Mouse (Mus musculus) ES-E14 (cell line): ENCODE measurements around the gene Spsb1. TPM values are rescaled to one million over a fixed set of nuclear protein-coding genes. Genes with fewer than 3 reads are reported as not detected.

ENCODE experiments used
- DNase-seq: peaks from one replicate; pipeline ENCODE4 v3.0.0-alpha.2; 2013; ENCODE audit warnings: low read depth, low spot score
- H3K27ac ChIP-seq: 2 replicates; pipeline ENCODE4 v1.5.1; 2012; ENCODE audit warnings: low read depth, mild to moderate bottlenecking, low read length, moderate library complexity, mixed read lengths; ENCODE audit not compliant: poor library complexity, insufficient read depth, severe bottlenecking
- H3K36me3 ChIP-seq: 2 replicates; pipeline ENCODE4 v1.6.1; 2012; ENCODE audit warnings: mild to moderate bottlenecking, low read length, moderate library complexity, mixed read lengths; ENCODE audit not compliant: control insufficient read depth, poor library complexity, insufficient read depth, severe bottlenecking
- H3K4me1 ChIP-seq, 2 experiments: fragments of 150-350 bp in 1 of 2; sonication (generic) in 1 of 2; 2 replicates each; pipeline ENCODE4 v1.6.1; 2012; ENCODE audit warnings: low read length in 2 of 2, mild to moderate bottlenecking in 1 of 2, mixed read lengths in 1 of 2; ENCODE audit not compliant: control insufficient read depth in 2 of 2, insufficient read depth in 2 of 2, poor library complexity in 1 of 2
- H3K4me3 ChIP-seq, 2 experiments: fragments of 150-350 bp in 1 of 2; sonication (generic) in 1 of 2; 2 replicates each; pipeline ENCODE4 v1.5.1; 2012; ENCODE audit warnings: low read length in 2 of 2, low read depth in 1 of 2, mild to moderate bottlenecking in 1 of 2, mixed read lengths in 1 of 2; ENCODE audit not compliant: insufficient read depth in 1 of 2, poor library complexity in 1 of 2, severe bottlenecking in 1 of 2
- H3K9ac ChIP-seq: 2 replicates; pipeline ENCODE4 v1.6.1; 2012; ENCODE audit warnings: low read depth, mild to moderate bottlenecking, low read length, mixed read lengths; ENCODE audit not compliant: poor library complexity, insufficient read depth, severe bottlenecking
- H3K9me3 ChIP-seq: fragments of 150-350 bp; sonication (generic); 2 replicates; pipeline ENCODE4 v1.6.1; 2012; ENCODE audit warnings: low read depth, mild to moderate bottlenecking, low read length; ENCODE audit not compliant: control insufficient read depth, insufficient read depth
- CHD2 ChIP-seq: IDR thresholded peaks from 2 replicates; pipeline ENCODE4 v1.6.1; 2014; ENCODE audit warnings: mild to moderate bottlenecking, low read depth, low read length, inconsistent platforms
- HCFC1 ChIP-seq: IDR thresholded peaks from 2 replicates; pipeline ENCODE4 v1.6.1; 2012; ENCODE audit warnings: low read length, inconsistent platforms, borderline replicate concordance; ENCODE audit not compliant: insufficient read depth
- MAFK ChIP-seq: IDR thresholded peaks from 2 replicates; pipeline ENCODE4 v1.6.1; 2014; ENCODE audit warnings: mild to moderate bottlenecking, low read depth, low read length, inconsistent platforms; ENCODE audit not compliant: insufficient read depth
- ZC3H11A ChIP-seq: IDR thresholded peaks from 2 replicates; pipeline ENCODE4 v1.6.1; 2012; ENCODE audit warnings: low read depth, mild to moderate bottlenecking, inconsistent platforms, low read length, borderline replicate concordance
- ZNF384 ChIP-seq: IDR thresholded peaks from 2 replicates; pipeline ENCODE4 v1.6.1; 2012; ENCODE audit warnings: low read depth, low read length, inconsistent platforms
- in situ Hi-C, 2 experiments: fragments of 600-800 bp; cut with MboI; formaldehyde crosslinking; loops; one replicate each; pipeline ENCODE4 v1.15.1; 2025; ENCODE audit warnings: low sequenced_read_pairs in 2 of 2, inconsistent platforms in 1 of 2; ENCODE audit not compliant: unreplicated experiment in 2 of 2
- total RNA-seq: library from RNA; depleted of rRNA; stranded (reverse); fragments of 300-350 nt; gene quantifications from 2 replicates; pipeline ENCODE4 v1.2.3, GENCODE M21; 2012

Gene Spsb1
- total RNA-seq, 1 experiment, result 12.0 TPM

- Histone ChIP-seq H3K27ac (no peak overlapping the region), H3K4me3 (no peak overlapping the region), H3K9ac (no peak overlapping the region), H3K36me3 (no peaks in the 10 kb centered on the region), H3K4me1 (peaks cover 0 to 11% of the 10 kb centered on the region in 2 experiments; a peak in 1 of 4 replicates), H3K9me3 (no peaks in the 10 kb centered on the region)
- no peak for DNase-seq
- no peak for TF ChIP-seq MAFK
- in situ Hi-C loops, result no loop called here
Measured at GRCm38 (mm10) chr4:149966252-149966651, 11.4 kb upstream of the Spsb1 start.

- TF ChIP-seq ZNF384 (no peak), MAFK (no peak), CHD2 (no peak)
- H3K27ac ChIP-seq, result no peak overlapping the region
- peaks cover 0 to 9% of the 10 kb centered on the region in 2 experiments; a peak in 1 of 4 replicates for H3K4me1 ChIP-seq
- H3K9ac ChIP-seq, result no peak overlapping the region
- H3K9me3 ChIP-seq, result no peaks in the 10 kb centered on the region
- in situ Hi-C loops, result no loop called here
- H3K36me3 ChIP-seq, result no peaks in the 10 kb centered on the region
- DNase-seq, result no peak
- no peak overlapping the region for H3K4me3 ChIP-seq
Measured at GRCm38 (mm10) chr4:149965672-149966071, 10.8 kb upstream of the Spsb1 start.

GRCm38 (mm10) chr4:149965242-149965641, 10.4 kb upstream of the Spsb1 start:
- TF ChIP-seq CHD2, result no peak
- no peak for TF ChIP-seq MAFK
- no peak for TF ChIP-seq ZC3H11A
- no peak for TF ChIP-seq ZNF384
- TF ChIP-seq HCFC1, result no peak
- no peaks in the 10 kb centered on the region for H3K36me3 ChIP-seq
- H3K9me3 ChIP-seq, result no peaks in the 10 kb centered on the region
- in situ Hi-C loops, result no loop called here
- no peak overlapping the region for H3K27ac ChIP-seq
- peaks cover 0 to 11% of the 10 kb centered on the region in 2 experiments; a peak in 1 of 4 replicates for H3K4me1 ChIP-seq
- H3K9ac ChIP-seq, result no peak overlapping the region
- H3K4me3 ChIP-seq, result no peak overlapping the region
- DNase-seq, result no peak

- Histone ChIP-seq H3K4me3 (no peak overlapping the region), H3K4me1 (peaks cover 0 to 12% of the 10 kb centered on the region in 2 experiments; a peak in 1 of 4 replicates), H3K9me3 (no peaks in the 10 kb centered on the region), H3K36me3 (no peaks in the 10 kb centered on the region), H3K27ac (no peak overlapping the region), H3K9ac (no peak overlapping the region)
- in situ Hi-C loops, result no loop called here
- DNase-seq, result no peak
- TF ChIP-seq CHD2 (no peak), HCFC1 (no peak), MAFK (no peak), ZC3H11A (no peak), ZNF384 (no peak)
Measured at GRCm38 (mm10) chr4:149964770-149965169, 9.9 kb upstream of the Spsb1 start.

GRCm38 (mm10) chr4:149964285-149964684, 9.4 kb upstream of the Spsb1 start:
- no peak overlapping the region for H3K9ac ChIP-seq
- peaks cover 0 to 12% of the 10 kb centered on the region in 2 experiments; a peak in 1 of 4 replicates for H3K4me1 ChIP-seq
- H3K36me3 ChIP-seq, result no peaks in the 10 kb centered on the region
- no peak overlapping the region for H3K4me3 ChIP-seq
- no peaks in the 10 kb centered on the region for H3K9me3 ChIP-seq
- in situ Hi-C loops, result no loop called here
- no peak overlapping the region for H3K27ac ChIP-seq
- no peak for TF ChIP-seq MAFK
- no peak for TF ChIP-seq CHD2
- TF ChIP-seq ZC3H11A, result no peak
- TF ChIP-seq ZNF384, result no peak
- no peak for TF ChIP-seq HCFC1
- no peak for DNase-seq
